Mouse (Mus musculus) thymus, postnatal 14 days (tissue): ENCODE measurements around the gene Plcl2.
"Not testable (repeated sequence)": the region's sequence is repeated elsewhere in the genome, so short reads cannot be mapped to it uniquely, and the experiment has no call there.

Source experiments
- DNase-seq: peaks from one replicate; pipeline ENCODE4 v3.0.0; 2021

Gene Plcl2

GRCm38 (mm10) chr17:50503075-50503474, 6.1 kb upstream of the Plcl2 start:
- DNase-seq = no peak

GRCm38 (mm10) chr17:50504070-50504846, 4.9 kb upstream of the Plcl2 start:
- no peak for DNase-seq

GRCm38 (mm10) chr17:50505910-50506634, 3.1 kb upstream of the Plcl2 start:
- DNase-seq = no peak

- DNase-seq = no peak
Observed at GRCm38 (mm10) chr17:50506861-50507321, 2.3 kb upstream of the Plcl2 start.

- no peak for DNase-seq
Observed at GRCm38 (mm10) chr17:50508055-50508774, 988 bp upstream of the Plcl2 start.

GRCm38 (mm10) chr17:50508775-50509250, 390 bp upstream of the Plcl2 start:
- peak; percentile 78 for DNase-seq

GRCm38 (mm10) chr17:50510279-50510678, 1.1 kb downstream of the Plcl2 start:
- DNase-seq = no peak

- DNase-seq = no peak
Observed at GRCm38 (mm10) chr17:50510741-50511140, 1.5 kb downstream of the Plcl2 start.

GRCm38 (mm10) chr17:50512222-50512621, 3.0 kb downstream of the Plcl2 start:
- DNase-seq = no peak

GRCm38 (mm10) chr17:50512841-50513240, 3.6 kb downstream of the Plcl2 start:
- DNase-seq = no peak

- peak; percentile 13 for DNase-seq
Observed at GRCm38 (mm10) chr17:50513376-50513775, 4.2 kb downstream of the Plcl2 start.

- no peak for DNase-seq
Observed at GRCm38 (mm10) chr17:50514012-50514411, 4.8 kb downstream of the Plcl2 start.

GRCm38 (mm10) chr17:50515926-50516325, 6.7 kb downstream of the Plcl2 start:
- DNase-seq = no peak

GRCm38 (mm10) chr17:50517781-50518415, 8.7 kb downstream of the Plcl2 start:
- no peak for DNase-seq

GRCm38 (mm10) chr17:50519588-50519987, 10.4 kb downstream of the Plcl2 start:
- no peak for DNase-seq

- DNase-seq = no peak
Observed at GRCm38 (mm10) chr17:50522473-50523083, 13.4 kb downstream of the Plcl2 start.

GRCm38 (mm10) chr17:50524970-50525369, 15.8 kb downstream of the Plcl2 start:
- DNase-seq = peak; percentile 43

- no peak for DNase-seq
Observed at GRCm38 (mm10) chr17:50525821-50526220, 16.6 kb downstream of the Plcl2 start.

GRCm38 (mm10) chr17:50530089-50530488, 20.9 kb downstream of the Plcl2 start:
- DNase-seq = no peak

- DNase-seq = not testable (repeated sequence)
Observed at GRCm38 (mm10) chr17:50534889-50535288, 25.7 kb downstream of the Plcl2 start.

- no peak for DNase-seq
Observed at GRCm38 (mm10) chr17:50536409-50537194, 27.4 kb downstream of the Plcl2 start.
